Mouse (Mus musculus) embryo, embryonic 10 days (tissue): ENCODE results near the gene Mrgprx1.

Source experiments
- DNase-seq: peaks from one replicate; pipeline ENCODE4 v3.0.0-alpha.2; 2015; ENCODE audit warnings: low spot score

Mrgprx1 gene

DNA sequence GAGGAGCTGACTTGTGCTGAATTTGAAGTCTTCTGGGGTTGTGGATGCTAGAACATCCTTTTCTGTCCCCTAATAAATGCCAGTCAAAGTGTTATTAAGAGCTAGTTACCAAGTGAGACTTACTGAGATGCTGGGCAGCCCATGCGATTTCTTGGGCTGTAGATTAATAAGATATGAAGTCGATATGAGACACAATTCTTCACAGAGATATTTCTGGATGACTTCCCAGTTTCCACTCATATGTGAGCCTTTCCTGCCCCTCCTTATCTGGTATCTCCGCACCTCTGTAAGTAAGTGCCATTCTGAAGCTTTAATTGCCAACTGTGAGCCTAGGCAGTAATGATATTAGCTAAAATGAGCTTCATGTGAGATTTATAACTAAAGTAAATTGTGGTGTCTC, at the start of gene Mrgprx1:
Gene Mrgprx1, minus strand, starts transcription at position 101 of the 400 bp plus-strand sequence.
- no peak for DNase-seq

DNA sequence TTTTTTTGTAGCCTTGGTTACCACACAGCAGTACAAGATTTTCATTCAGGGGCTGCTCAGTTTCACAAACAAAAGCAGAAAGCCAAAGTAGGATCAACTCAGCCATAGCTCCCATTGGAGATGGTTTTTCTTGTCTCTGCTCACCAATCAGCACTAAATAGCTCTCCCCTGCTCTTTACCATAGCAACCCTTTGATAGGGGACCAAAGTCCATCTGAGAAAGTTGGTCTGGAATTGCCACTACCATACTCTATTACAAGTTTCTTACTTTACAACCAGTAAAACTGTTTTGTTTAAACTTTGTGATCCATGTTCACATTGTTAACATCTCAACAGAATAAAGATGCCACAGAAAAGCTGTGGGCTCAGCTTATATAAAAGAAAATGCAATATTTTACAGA, 48.1 kb upstream of the Mrgprx1 start:
- no peak for DNase-seq

DNA sequence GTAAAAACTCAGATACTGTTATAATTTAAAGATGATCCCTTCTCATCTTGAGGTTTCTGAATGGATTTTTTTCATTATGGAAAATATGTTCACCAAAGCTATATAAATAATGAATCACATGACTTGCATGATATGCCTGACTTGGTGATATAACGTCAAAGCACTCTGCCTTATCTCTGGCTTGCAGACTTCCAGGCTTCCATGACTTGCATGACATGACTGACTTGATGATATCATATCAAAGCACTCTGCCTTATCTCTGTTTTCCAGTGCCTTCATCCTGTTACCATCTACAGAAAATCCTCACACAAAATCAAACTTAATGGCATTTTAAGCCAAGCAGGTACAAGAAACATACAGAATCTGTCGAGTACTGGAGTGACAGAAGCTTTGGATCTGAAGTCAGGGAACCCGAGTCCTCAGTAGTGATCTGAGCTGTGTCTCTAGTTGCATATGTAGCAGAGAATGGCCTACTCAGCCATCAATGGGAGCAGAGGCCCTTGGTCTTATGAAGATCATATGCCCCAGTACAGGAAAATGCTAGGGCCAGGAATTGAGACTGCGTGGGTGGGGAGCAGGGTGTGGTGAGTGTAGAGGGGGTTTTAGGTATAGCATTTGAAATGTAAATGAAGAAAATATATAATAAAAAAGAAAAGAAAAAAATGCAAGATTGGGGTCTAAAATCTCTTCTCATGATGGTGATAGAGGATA, 19.2 kb upstream of the Mrgprx1 start:
- DNase-seq, result no peak

DNA sequence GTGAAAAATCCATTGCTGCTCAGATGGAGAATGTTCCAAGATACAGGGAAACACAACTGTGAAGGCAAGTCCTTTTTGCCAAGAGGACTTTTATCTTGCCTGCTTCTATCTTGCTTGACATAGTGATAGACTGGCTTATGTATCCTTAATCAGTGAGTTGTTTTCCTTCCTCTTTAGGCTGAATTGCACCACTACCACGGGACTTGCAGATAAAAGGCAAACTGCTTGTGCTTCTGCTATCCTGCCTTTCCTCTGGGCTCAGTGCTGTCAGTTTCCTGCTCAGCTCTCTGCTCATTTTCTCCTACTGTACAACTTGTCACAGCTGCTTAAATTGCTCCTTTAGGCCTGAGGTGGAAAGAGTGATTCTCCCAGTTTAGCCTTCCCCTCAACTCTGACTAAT, 16.6 kb upstream of the Mrgprx1 start:
- no peak for DNase-seq

DNA sequence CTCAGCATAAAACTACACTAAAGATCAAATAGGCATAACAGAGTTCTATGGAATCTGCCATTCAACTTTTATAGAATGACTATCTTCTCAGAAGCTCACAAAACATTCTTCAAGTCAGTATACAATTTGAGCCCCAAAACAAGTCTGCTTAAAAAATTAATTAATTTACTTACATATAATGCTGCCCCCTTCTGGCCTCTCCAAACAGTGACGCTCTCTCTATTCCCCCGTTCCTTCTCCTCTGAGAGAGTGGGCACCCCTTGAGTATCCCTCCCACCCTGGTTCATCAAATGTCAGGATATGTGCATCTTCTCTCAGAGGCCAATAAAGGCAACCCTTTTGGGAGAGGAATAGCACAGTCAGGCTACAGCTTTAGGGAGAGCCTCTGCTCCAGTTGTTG, 9.5 kb downstream of the Mrgprx1 start:
- DNase-seq, result no peak

DNA sequence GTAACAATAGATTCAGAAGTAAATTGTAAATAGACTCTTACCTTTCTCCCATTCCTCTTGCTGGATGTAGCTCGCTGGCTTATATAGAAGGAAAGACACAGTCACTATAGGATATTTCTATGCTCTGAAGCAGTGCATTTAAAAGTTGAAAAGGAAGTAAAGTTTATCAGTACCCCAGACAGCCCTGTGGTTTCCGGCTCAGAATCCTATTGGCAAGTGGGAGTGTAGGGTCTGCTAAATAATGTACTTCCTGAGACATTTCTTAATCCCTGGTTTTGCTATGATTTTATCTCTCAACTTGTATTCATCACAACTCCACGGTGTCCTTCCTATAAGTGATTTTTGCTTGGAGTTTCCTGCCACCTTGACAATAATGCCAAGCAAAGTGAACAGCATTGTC, 31.7 kb downstream of the Mrgprx1 start:
- DNase-seq, result no peak

DNA sequence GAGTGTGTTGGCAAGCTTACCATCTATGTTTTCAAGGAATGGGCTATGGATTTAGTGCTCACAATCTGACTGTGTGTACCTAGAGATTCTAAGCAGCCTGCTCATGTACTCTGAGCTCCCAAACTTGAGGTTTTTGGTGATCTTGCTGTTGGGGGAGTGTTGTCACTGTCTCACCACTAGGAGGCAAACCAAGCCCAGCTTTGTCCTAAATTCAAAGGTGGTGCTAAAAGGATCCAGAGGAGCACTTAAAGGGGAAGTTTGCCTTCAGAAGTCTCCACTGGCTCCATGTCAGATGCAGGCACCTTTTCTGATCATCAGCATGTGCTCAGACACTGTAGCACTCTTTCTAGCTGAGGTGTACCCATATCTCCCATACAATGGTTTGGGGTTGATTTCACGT, 40.6 kb downstream of the Mrgprx1 start:
- DNase-seq, result peak; percentile 31

DNA sequence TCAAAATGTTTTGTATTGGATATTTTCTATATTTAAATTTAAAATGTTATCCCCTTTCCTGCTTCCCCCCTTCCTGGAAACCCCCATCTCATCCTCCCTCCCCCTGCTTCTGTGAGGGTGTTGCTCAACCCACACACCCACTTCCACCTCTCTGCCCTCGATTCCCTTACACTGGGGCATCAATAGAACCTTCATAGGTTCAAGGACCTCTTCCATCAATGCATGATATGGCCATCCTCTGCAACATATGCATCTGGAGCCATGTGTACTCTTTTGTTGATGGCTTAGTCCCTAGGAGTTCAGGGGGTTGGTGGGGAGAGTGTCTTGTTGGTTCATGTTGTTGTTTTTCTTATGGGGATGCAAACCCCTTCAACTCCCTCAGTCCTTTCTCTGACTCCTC, 45.4 kb downstream of the Mrgprx1 start, which contains the start of gene Mrgpra4:
Gene Mrgpra4, minus strand, starts transcription at position 101 of the 400 bp plus-strand sequence.
- DNase-seq, result no peak
